Mouse (Mus musculus) cerebellum, adult (tissue): ENCODE results near the gene H2-T22.
"Not testable (repeated sequence)": the region's sequence is repeated elsewhere in the genome, so short reads cannot be mapped to it uniquely, and the experiment has no call there.

Source experiments
- ATAC-seq: cut with Nextera tagmentation; 2 replicates; pipeline ENCODE4 v1.9.2; 2017; ENCODE audit warnings: mild to moderate bottlenecking, moderate library complexity, mixed read lengths; ENCODE audit not compliant: insufficient number of reproducible peaks, low FRiP score, low TSS enrichment

Gene H2-T22

GRCm38 (mm10) chr17:36030703-36031582 is 11.6 kb downstream of the H2-T22 start:
- not testable (repeated sequence) for ATAC-seq

GRCm38 (mm10) chr17:36030046-36030702 is 12.4 kb downstream of the H2-T22 start:
- not testable (repeated sequence) for ATAC-seq

- no peak for ATAC-seq
Measured at GRCm38 (mm10) chr17:36028879-36029619, 13.5 kb downstream of the H2-T22 start.

GRCm38 (mm10) chr17:36027663-36028062 is 14.9 kb downstream of the H2-T22 start:
- ATAC-seq: no peak

- no peak for ATAC-seq
Measured at GRCm38 (mm10) chr17:36025901-36026300, 16.6 kb downstream of the H2-T22 start.

- no peak for ATAC-seq
Measured at GRCm38 (mm10) chr17:36025197-36025596, 17.4 kb downstream of the H2-T22 start.

GRCm38 (mm10) chr17:36023710-36024654 is 18.6 kb downstream of the H2-T22 start:
- no peak for ATAC-seq

- no peak for ATAC-seq
Measured at GRCm38 (mm10) chr17:36022922-36023321, 19.6 kb downstream of the H2-T22 start.

- no peak for ATAC-seq
Measured at GRCm38 (mm10) chr17:36022098-36022497, 20.4 kb downstream of the H2-T22 start.

GRCm38 (mm10) chr17:36021309-36021708 is 21.2 kb downstream of the H2-T22 start:
- ATAC-seq: no peak

- no peak for ATAC-seq
Measured at GRCm38 (mm10) chr17:36020191-36021073, 22.1 kb downstream of the H2-T22 start, which contains the start of gene H2-T24. TSS of gene H2-T24 (minus strand) at chr17:36020560.

GRCm38 (mm10) chr17:36019519-36019918 is 23.0 kb downstream of the H2-T22 start:
- no peak for ATAC-seq

GRCm38 (mm10) chr17:36018979-36019378 is 23.6 kb downstream of the H2-T22 start:
- no peak for ATAC-seq

- ATAC-seq: no peak
Measured at GRCm38 (mm10) chr17:36017046-36017445, 25.5 kb downstream of the H2-T22 start.

- ATAC-seq: no peak
Measured at GRCm38 (mm10) chr17:36014977-36015376, 27.6 kb downstream of the H2-T22 start.

- not testable (repeated sequence) for ATAC-seq
Measured at GRCm38 (mm10) chr17:36004409-36004808, 38.1 kb downstream of the H2-T22 start.

- ATAC-seq: no peak
Measured at GRCm38 (mm10) chr17:36003331-36003730, 39.2 kb downstream of the H2-T22 start.

- no peak for ATAC-seq
Measured at GRCm38 (mm10) chr17:36001966-36002365, 40.6 kb downstream of the H2-T22 start.
